Mouse (Mus musculus) stomach, embryonic 16.5 days (tissue): ENCODE results near the gene Fam117a. TPM values are rescaled to one million over a fixed set of nuclear protein-coding genes. Genes with fewer than 3 reads are reported as not detected.

Experiments used
- ATAC-seq: fragments of 200-750 bp; cut with Nextera tagmentation; 2 replicates; pipeline ENCODE4 v1.8.0; 2017; ENCODE audit warnings: moderate number of reproducible peaks, moderate TSS enrichment; ENCODE audit not compliant: insufficient read depth, low FRiP score
- H3K27ac ChIP-seq: fragments of 300-500 bp; sonication (generic); 2 replicates; pipeline ENCODE4 v1.5.1; 2014; ENCODE audit warnings: low read length
- H3K27me3 ChIP-seq: fragments of 300-500 bp; sonication (generic); 2 replicates; pipeline ENCODE4 v1.6.1; 2014; ENCODE audit warnings: low read length, control low read depth, mixed read lengths; ENCODE audit not compliant: control insufficient read depth, insufficient read depth
- H3K36me3 ChIP-seq: fragments of 300-500 bp; sonication (generic); 2 replicates; pipeline ENCODE4 v1.6.1; 2014; ENCODE audit warnings: low read length; ENCODE audit not compliant: control insufficient read depth, insufficient read depth
- H3K4me1 ChIP-seq: fragments of 300-500 bp; sonication (generic); 2 replicates; pipeline ENCODE4 v1.6.1; 2014; ENCODE audit warnings: low read length, control low read depth, mixed read lengths; ENCODE audit not compliant: control insufficient read depth, insufficient read depth
- H3K4me2 ChIP-seq: fragments of 300-500 bp; sonication (generic); 2 replicates; pipeline ENCODE4 v1.6.1; 2014; ENCODE audit warnings: low read depth, low read length, mixed read lengths
- H3K4me3 ChIP-seq: fragments of 300-500 bp; sonication (generic); replicated peaks from 2 replicates; pipeline ENCODE4 v1.5.1; 2014; ENCODE audit warnings: mild to moderate bottlenecking, low read length
- H3K9ac ChIP-seq: fragments of 300-500 bp; sonication (generic); 2 replicates; pipeline ENCODE4 v1.6.1; 2014; ENCODE audit warnings: low read length
- H3K9me3 ChIP-seq: fragments of 300-500 bp; sonication (generic); replicated peaks from 2 replicates; pipeline ENCODE4 v1.6.1; 2016; ENCODE audit warnings: low read length, control low read depth; ENCODE audit not compliant: control insufficient read depth
- WGBS: fragments of 180-500 bp; shearing (Covaris S2); extraction: QIAGEN DNeasy Blood & Tissue Kit; methylation state at CpG from one replicate; pipeline ENCODE4 v1.1.7; 2014; 5-methylcytosine and 5-hydroxymethylcytosine counted together
- polyA plus RNA-seq: library from polyadenylated mRNA; unstranded; fragments of >200 nt; fragmentation: Nextera tagmentation; extraction: Ambion mirVana; gene quantifications from 2 replicates; pipeline ENCODE4 v1.2.1, GENCODE M21; 2015

Gene Fam117a
- polyA plus RNA-seq, 1 experiment from 2014 or later, result 13.9 TPM

DNA sequence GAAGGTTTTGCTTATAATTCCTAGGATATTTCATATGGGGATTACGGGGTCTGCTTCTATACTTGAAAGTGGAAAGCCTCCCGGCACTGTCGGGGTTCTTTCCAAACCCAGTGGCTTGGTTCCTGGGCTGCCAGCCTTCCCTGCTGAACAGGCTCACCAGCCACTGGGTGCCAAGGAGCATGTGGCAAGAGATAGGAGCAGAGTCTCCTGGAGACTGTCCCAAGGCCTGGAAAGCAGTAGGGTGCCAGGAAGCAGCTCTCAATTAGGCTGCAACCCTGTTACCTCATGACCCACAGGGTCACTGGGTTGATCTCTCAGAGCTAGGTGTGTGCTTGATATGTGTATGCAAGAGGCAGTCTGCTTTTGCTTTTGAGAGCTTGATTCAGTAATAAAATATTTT lies 75.8 kb downstream of the Fam117a start:
- Histone ChIP-seq H3K4me3 (no peak overlapping the region), H3K9ac (no peak overlapping the region), H3K4me1 (peaks cover 11% of the 10 kb centered on the region), H3K36me3 (no peaks in the 10 kb centered on the region), H3K27me3 (no peaks in the 10 kb centered on the region), H3K4me2 (no peak overlapping the region), H3K27ac (no peak overlapping the region), H3K9me3 (no peaks in the 10 kb centered on the region)
- WGBS, result 81% methylated on average over 3 of the region's 3 CpGs
- no peak for ATAC-seq

DNA sequence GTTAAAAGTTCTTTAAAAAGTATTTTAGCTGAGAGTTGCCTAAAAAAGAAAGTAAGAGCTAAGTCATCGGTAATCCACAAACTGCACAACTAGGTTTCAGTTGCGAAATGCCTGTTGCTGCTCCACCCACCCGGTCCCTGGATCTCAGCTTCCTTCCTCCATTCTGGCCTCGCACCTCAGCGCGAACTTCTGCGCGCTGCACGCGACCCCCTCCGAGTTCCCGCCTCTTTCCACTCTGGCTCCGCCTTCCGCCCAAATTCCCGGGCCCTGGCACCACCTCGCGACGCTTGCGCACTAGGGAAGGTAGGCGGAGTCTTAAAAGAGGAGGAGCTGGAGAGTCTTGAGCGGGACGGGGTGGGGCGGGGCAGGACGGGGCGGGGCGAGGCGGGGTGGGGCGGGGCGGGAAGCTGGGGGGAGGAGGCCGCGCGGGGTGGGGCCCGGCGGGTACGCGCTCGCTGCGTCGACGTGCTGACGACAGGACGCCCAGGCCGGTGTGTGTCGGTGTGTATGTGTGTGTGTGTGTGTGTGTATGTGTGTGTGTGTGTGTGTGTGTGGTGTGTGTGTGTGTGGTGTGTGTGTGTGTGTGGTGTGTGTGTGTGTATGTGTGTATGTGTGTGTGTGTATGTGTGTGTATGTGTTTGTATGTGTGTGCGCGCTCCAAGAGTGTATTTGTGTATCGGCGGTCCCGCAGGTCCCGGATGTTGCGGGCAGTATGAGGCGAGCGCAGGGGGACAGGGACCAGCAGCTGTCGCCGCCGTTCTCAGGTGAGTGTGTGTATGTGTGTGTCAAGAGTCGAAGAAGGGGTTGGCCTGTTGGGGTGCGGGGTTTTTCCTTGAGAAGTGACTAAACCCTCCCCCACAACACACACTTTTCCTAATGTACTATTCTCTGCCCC lies 77.1 kb downstream of the Fam117a start, which contains the start of gene Spop:
Spop (plus strand) TSS at position 440 of the 895 bp plus-strand sequence.
- Histone ChIP-seq H3K27ac (peak within 1 kb of the TSS; percentile 94), H3K9me3 (no peaks in the 10 kb centered on the region), H3K4me3 (peak within 1 kb of the TSS; percentile 75), H3K9ac (peak within 1 kb of the TSS; percentile 74), H3K4me1 (peaks cover 11% of the 10 kb centered on the region), H3K36me3 (no peaks in the 10 kb centered on the region), H3K4me2 (peak within 1 kb of the TSS; percentile 76), H3K27me3 (no peaks in the 10 kb centered on the region)
- WGBS, result 2% methylated on average over 55 of the region's 58 CpGs
- peak; percentile 91 for ATAC-seq

DNA sequence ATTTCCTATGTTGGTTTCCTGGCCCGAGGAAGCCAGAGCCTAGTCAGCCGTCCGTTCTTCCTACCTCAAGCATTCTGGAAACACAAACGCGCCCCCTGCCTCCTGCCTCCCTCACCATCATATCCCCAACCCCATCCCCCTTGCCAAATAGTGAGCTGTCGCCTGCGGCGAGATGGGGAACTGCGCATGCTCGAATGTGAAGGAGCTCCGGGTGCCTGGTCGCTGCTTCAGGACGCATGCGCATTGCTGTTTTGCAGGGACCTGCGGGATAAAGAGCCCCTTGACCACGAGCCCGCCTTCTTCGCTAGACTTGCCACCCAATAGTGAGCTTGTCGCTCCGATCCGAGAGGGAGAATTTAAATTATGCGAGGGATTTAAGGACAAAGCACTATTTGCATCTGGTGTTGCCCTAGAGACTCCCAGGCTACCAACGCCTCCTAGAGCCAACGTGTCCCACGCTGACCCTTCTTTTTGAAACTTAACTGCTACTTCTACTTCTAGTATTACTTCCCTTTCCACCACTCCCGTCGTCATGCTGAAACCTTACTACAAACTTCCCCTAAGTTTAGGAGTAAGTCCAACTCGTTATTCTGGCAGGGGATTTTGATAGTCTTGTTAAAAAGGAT lies 77.8 kb downstream of the Fam117a start:
- Histone ChIP-seq H3K4me1 (peaks cover 11% of the 10 kb centered on the region), H3K9me3 (no peaks in the 10 kb centered on the region), H3K27ac (peak overlapping the region; percentile 94), H3K27me3 (no peaks in the 10 kb centered on the region), H3K4me2 (peak overlapping the region; percentile 76), H3K36me3 (no peaks in the 10 kb centered on the region), H3K4me3 (peak overlapping the region; percentile 75), H3K9ac (peak overlapping the region; percentile 74)
- ATAC-seq, result peak; percentile 88
- WGBS, result under 1% methylated on average over 28 of the region's 28 CpGs

DNA sequence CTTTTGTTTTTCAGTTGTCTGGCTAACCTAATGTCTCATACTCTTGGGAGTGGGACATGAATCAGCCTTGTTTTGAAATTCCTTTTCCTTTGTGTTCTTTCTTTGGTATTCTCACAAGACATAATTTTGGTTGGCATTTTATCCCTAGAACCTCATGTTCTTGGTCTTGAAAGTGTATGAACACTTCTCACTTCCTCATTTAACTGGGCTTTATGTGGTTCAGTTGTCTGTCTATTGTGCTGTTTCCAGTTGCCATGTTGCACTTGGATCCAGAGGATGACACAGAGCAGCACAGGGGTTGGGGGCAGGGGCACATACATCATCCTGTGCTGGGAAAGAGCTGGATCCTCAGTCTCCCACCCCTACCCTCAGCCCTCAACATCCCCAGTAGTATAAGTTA lies 79.1 kb downstream of the Fam117a start:
- H3K4me1 ChIP-seq, result peaks cover 11% of the 10 kb centered on the region
- H3K9me3 ChIP-seq, result no peaks in the 10 kb centered on the region
- ATAC-seq, result no peak
- no peaks in the 10 kb centered on the region for H3K36me3 ChIP-seq
- peak overlapping the region; percentile 76; the same call in 1 of the 2 replicates for H3K4me2 ChIP-seq
- no peak overlapping the region for H3K9ac ChIP-seq
- no peak overlapping the region for H3K27ac ChIP-seq
- H3K4me3 ChIP-seq, result peak overlapping the region; percentile 16
- no peaks in the 10 kb centered on the region for H3K27me3 ChIP-seq

DNA sequence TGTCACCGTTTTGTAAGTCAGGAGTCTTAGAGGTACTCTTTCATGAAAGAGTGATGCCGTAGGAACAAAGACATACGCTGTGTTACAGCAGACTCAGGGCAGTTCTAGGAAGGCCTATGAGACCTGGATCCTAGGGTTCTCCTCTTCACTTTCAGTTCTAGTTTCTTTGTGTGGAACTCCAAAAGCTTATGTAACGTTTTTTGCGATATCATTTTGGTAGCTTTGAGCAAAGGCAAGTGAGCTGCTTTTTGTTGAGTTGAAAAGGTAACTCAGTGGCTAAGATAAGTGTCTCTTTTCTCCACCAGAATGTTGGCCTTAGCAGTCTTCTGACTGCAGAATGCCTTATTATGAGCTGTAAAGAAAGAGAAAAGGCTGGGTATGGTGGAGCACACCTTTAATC lies 80.5 kb downstream of the Fam117a start:
- Histone ChIP-seq H3K27me3 (no peaks in the 10 kb centered on the region), H3K4me1 (peaks cover 11% of the 10 kb centered on the region), H3K27ac (no peak overlapping the region), H3K4me2 (no peak overlapping the region), H3K9ac (no peak overlapping the region), H3K36me3 (no peaks in the 10 kb centered on the region), H3K9me3 (no peaks in the 10 kb centered on the region), H3K4me3 (no peak overlapping the region)
- 85% methylated on average over 5 of the region's 5 CpGs for WGBS
- ATAC-seq, result no peak

GRCm38 (mm10) chr11:95420880-95421435 lies 84.1 kb downstream of the Fam117a start:
- H3K9me3 ChIP-seq, result no peaks in the 10 kb centered on the region
- H3K27ac ChIP-seq, result no peak overlapping the region
- no peak overlapping the region for H3K4me3 ChIP-seq
- H3K9ac ChIP-seq, result no peak overlapping the region
- no peak overlapping the region for H3K4me2 ChIP-seq
- no peaks in the 10 kb centered on the region for H3K36me3 ChIP-seq
- no peaks in the 10 kb centered on the region for H3K27me3 ChIP-seq
- no peak for ATAC-seq
- peaks cover 5% of the 10 kb centered on the region for H3K4me1 ChIP-seq
- 70% methylated on average over 2 of the region's 2 CpGs for WGBS

- Histone ChIP-seq H3K4me3 (no peak overlapping the region), H3K27ac (no peak overlapping the region), H3K4me2 (no peak overlapping the region), H3K27me3 (no peaks in the 10 kb centered on the region), H3K36me3 (no peaks in the 10 kb centered on the region), H3K9me3 (no peaks in the 10 kb centered on the region), H3K9ac (no peak overlapping the region), H3K4me1 (no peaks in the 10 kb centered on the region)
- no peak for ATAC-seq
- 78% methylated on average over 3 of the region's 3 CpGs for WGBS
Observed at GRCm38 (mm10) chr11:95423505-95423904, 86.7 kb downstream of the Fam117a start.

DNA sequence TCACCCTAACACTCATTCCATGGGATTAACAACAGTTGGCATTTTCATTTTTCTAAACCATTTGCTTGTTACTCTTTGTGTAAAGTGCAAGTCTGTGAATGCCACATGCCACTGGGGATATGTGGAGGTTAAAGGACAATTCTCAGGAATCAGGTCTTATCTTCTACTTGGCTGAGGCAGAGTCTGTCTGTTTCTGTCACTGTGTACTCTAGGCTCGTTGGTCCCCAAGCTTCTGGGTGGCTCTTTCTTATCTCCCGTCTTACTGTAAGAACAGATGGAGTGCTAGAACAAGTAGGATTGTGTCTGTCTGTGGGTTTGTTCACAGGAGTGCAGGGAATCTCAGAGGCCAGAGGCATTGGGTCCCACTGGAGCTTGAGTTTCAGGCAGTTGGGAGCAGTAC lies 94.5 kb downstream of the Fam117a start:
- Histone ChIP-seq H3K9me3 (no peaks in the 10 kb centered on the region), H3K9ac (no peak overlapping the region), H3K4me1 (peaks cover 6% of the 10 kb centered on the region; the same call in 1 of the 2 replicates), H3K27me3 (no peaks in the 10 kb centered on the region), H3K4me2 (no peak overlapping the region), H3K27ac (no peak overlapping the region), H3K4me3 (no peak overlapping the region), H3K36me3 (no peaks in the 10 kb centered on the region)
- no peak for ATAC-seq
- 60% methylated on average over 2 of the region's 2 CpGs for WGBS
